Mouse (Mus musculus) small intestine, adult 2 months (tissue): ENCODE data around the gene Kdm2b.

Experiments
- CTCF ChIP-seq: fragments of 200-500 bp; IDR thresholded peaks from 2 replicates; pipeline ENCODE4 v1.5.1; 2012; ENCODE audit warnings: low read depth, mild to moderate bottlenecking, control low read depth, inconsistent platforms, low read length, moderate library complexity, mixed read lengths; ENCODE audit not compliant: insufficient replicate concordance, insufficient read length; ENCODE audit errors: extremely low read depth
- POLR2A ChIP-seq: fragments of 200-500 bp; IDR thresholded peaks from 2 replicates; pipeline ENCODE4 v1.6.1; 2012; ENCODE audit warnings: low read depth, mild to moderate bottlenecking, control low read depth, inconsistent platforms, low read length, moderate library complexity

DNA sequence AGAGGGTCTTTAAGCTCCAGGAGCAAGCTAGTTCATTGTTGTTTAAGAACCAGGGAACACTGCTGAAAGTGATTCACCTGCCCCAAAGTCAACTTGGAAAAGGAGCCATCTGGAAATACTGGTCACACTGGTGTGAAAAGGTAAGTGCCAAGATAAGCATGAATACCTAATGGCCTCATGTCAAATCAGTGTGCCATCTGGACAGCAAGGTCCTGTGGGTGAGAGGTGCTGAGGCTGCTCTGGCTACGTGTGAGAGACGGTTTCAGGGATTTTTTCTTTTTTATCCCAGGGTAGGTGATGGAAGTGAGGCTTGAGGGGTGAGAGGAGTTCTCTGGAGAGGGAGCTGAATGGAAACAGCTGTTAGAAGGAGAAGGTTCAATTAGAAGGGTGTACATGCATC is 116.0 kb downstream of the Kdm2b start:
- TF ChIP-seq POLR2A (no peak), CTCF (no peak)
